Mouse (Mus musculus) megakaryocyte, embryonic 14.5 days (primary cell): Measurements from ENCODE around the gene Gm11437. TPM values are rescaled to one million over a fixed set of nuclear protein-coding genes. Genes with fewer than 3 reads are reported as not detected.

Experiments used
- H3K27me3 ChIP-seq: replicated peaks from 2 replicates; pipeline ENCODE3; 2012; ENCODE audit warnings: inconsistent platforms
- H3K36me3 ChIP-seq: replicated peaks from 2 replicates; pipeline ENCODE3; 2012; ENCODE audit warnings: low read length, inconsistent platforms, mixed read lengths
- H3K4me1 ChIP-seq: 2 replicates; pipeline ENCODE4 v1.6.1; 2012; ENCODE audit warnings: inconsistent platforms
- H3K4me3 ChIP-seq: replicated peaks from 2 replicates; pipeline ENCODE3; 2012; ENCODE audit warnings: moderate library complexity, mild to moderate bottlenecking, inconsistent platforms
- H3K9me3 ChIP-seq: 2 replicates; pipeline ENCODE4 v1.6.1; 2012; ENCODE audit warnings: inconsistent platforms
- FLI1 ChIP-seq: IDR thresholded peaks from 2 replicates; pipeline ENCODE4 v1.6.1; 2012; ENCODE audit warnings: low read length, inconsistent platforms, mixed read lengths
- GATA1 ChIP-seq: IDR thresholded peaks from 3 replicates; pipeline ENCODE4 v1.6.1; 2012; ENCODE audit warnings: mixed read lengths, low read length, inconsistent platforms, borderline replicate concordance
- polyA plus RNA-seq: library from polyadenylated mRNA; stranded (reverse); fragments of >175 nt; gene quantifications from 2 replicates; pipeline ENCODE4 v1.2.3, GENCODE M21; 2012; ENCODE audit warnings: low replicate concordance; ENCODE audit not compliant: insufficient read depth

Gm11437 gene
- not detected in 2 replicates for polyA plus RNA-seq

GRCm38 (mm10) chr11:84167046-84167526 is at the start of gene Gm11437:
Gene Gm11437 (minus strand): TSS chr11:84167476.
- Histone ChIP-seq H3K27me3 (peaks cover 10% of the 10 kb centered on the region), H3K9me3 (no peaks in the 10 kb centered on the region), H3K36me3 (no peaks in the 10 kb centered on the region), H3K4me3 (no peak within 1 kb of the TSS), H3K4me1 (peaks cover 10% of the 10 kb centered on the region; the same call in 1 of the 2 replicates)
- TF ChIP-seq GATA1 (no peak), FLI1 (no peak)

- Histone ChIP-seq H3K27me3 (no peaks in the 10 kb centered on the region), H3K9me3 (no peaks in the 10 kb centered on the region), H3K4me1 (peaks cover 12% of the 10 kb centered on the region; the same call in 1 of the 2 replicates), H3K36me3 (peaks cover 38% of the 10 kb centered on the region), H3K4me3 (no peak overlapping the region)
- TF ChIP-seq GATA1, result no peak
- no peak for TF ChIP-seq FLI1
Measured at GRCm38 (mm10) chr11:84210876-84211275, 43.6 kb upstream of the Gm11437 start.

GRCm38 (mm10) chr11:84205776-84206175 is 38.5 kb upstream of the Gm11437 start:
- H3K4me1 ChIP-seq, result peaks cover 16% of the 10 kb centered on the region
- peaks cover 31% of the 10 kb centered on the region for H3K36me3 ChIP-seq
- H3K4me3 ChIP-seq, result no peak overlapping the region
- H3K27me3 ChIP-seq, result no peaks in the 10 kb centered on the region
- TF ChIP-seq GATA1 (no peak), FLI1 (no peak)
- H3K9me3 ChIP-seq, result no peaks in the 10 kb centered on the region

GRCm38 (mm10) chr11:84197607-84198402 is 30.5 kb upstream of the Gm11437 start:
- no peak overlapping the region for H3K4me3 ChIP-seq
- H3K27me3 ChIP-seq, result no peaks in the 10 kb centered on the region
- peaks cover 42% of the 10 kb centered on the region for H3K36me3 ChIP-seq
- TF ChIP-seq FLI1, result no peak
- no peak for TF ChIP-seq GATA1
- H3K4me1 ChIP-seq, result peaks cover 7% of the 10 kb centered on the region
- no peaks in the 10 kb centered on the region for H3K9me3 ChIP-seq

- Histone ChIP-seq H3K4me3 (no peak overlapping the region), H3K4me1 (peaks cover 12% of the 10 kb centered on the region), H3K36me3 (peaks cover 38% of the 10 kb centered on the region), H3K27me3 (no peaks in the 10 kb centered on the region), H3K9me3 (no peaks in the 10 kb centered on the region)
- TF ChIP-seq FLI1 (no peak), GATA1 (no peak)
Measured at GRCm38 (mm10) chr11:84194751-84195150, 27.5 kb upstream of the Gm11437 start.

- Histone ChIP-seq H3K9me3 (no peaks in the 10 kb centered on the region), H3K27me3 (no peaks in the 10 kb centered on the region), H3K4me3 (no peak overlapping the region), H3K36me3 (peaks cover 34% of the 10 kb centered on the region), H3K4me1 (peaks cover 12% of the 10 kb centered on the region)
- TF ChIP-seq GATA1, result no peak
- TF ChIP-seq FLI1, result no peak
Measured at GRCm38 (mm10) chr11:84193249-84193648, 26.0 kb upstream of the Gm11437 start.

- H3K27me3 ChIP-seq, result no peaks in the 10 kb centered on the region
- peaks cover 11% of the 10 kb centered on the region for H3K4me1 ChIP-seq
- H3K36me3 ChIP-seq, result peaks cover 13% of the 10 kb centered on the region
- no peaks in the 10 kb centered on the region for H3K9me3 ChIP-seq
- no peak overlapping the region for H3K4me3 ChIP-seq
- no peak for TF ChIP-seq FLI1
- TF ChIP-seq GATA1, result no peak
Measured at GRCm38 (mm10) chr11:84190581-84191233, 23.4 kb upstream of the Gm11437 start.

- peaks cover 27% of the 10 kb centered on the region for H3K4me1 ChIP-seq
- H3K27me3 ChIP-seq, result no peaks in the 10 kb centered on the region
- TF ChIP-seq GATA1 (no peak), FLI1 (no peak)
- H3K9me3 ChIP-seq, result no peaks in the 10 kb centered on the region
- H3K36me3 ChIP-seq, result peaks cover 5% of the 10 kb centered on the region
- H3K4me3 ChIP-seq, result no peak overlapping the region
Measured at GRCm38 (mm10) chr11:84188530-84188929, 21.3 kb upstream of the Gm11437 start.

- Histone ChIP-seq H3K4me3 (peak overlapping the region; percentile 92), H3K9me3 (no peaks in the 10 kb centered on the region)
Measured at GRCm38 (mm10) chr11:84181286-84181685, 14.0 kb upstream of the Gm11437 start.

More at GRCm38 (mm10) chr11:84181286-84181685, 14.0 kb upstream of the Gm11437 start:
- TF ChIP-seq GATA1, result no peak
- TF ChIP-seq FLI1, result no peak
- peaks cover 2% of the 10 kb centered on the region for H3K36me3 ChIP-seq
- H3K27me3 ChIP-seq, result no peaks in the 10 kb centered on the region
- peaks cover 57% of the 10 kb centered on the region for H3K4me1 ChIP-seq
